Mouse (Mus musculus): ENCODE data around the gene Bptf. TPM values are rescaled to one million over a fixed set of nuclear protein-coding genes. Genes with fewer than 3 reads are reported as not detected.
A peak's percentile ranks its signal among the peaks of the same experiment; 100 is the strongest.
"Not testable (repeated sequence)": the region's sequence is repeated elsewhere in the genome, so short reads cannot be mapped to it uniquely, and the experiment has no call there.

Bptf gene
- total RNA-seq, 2 experiments from 2014 or later = 54.1 to 65.4 TPM

DNA sequence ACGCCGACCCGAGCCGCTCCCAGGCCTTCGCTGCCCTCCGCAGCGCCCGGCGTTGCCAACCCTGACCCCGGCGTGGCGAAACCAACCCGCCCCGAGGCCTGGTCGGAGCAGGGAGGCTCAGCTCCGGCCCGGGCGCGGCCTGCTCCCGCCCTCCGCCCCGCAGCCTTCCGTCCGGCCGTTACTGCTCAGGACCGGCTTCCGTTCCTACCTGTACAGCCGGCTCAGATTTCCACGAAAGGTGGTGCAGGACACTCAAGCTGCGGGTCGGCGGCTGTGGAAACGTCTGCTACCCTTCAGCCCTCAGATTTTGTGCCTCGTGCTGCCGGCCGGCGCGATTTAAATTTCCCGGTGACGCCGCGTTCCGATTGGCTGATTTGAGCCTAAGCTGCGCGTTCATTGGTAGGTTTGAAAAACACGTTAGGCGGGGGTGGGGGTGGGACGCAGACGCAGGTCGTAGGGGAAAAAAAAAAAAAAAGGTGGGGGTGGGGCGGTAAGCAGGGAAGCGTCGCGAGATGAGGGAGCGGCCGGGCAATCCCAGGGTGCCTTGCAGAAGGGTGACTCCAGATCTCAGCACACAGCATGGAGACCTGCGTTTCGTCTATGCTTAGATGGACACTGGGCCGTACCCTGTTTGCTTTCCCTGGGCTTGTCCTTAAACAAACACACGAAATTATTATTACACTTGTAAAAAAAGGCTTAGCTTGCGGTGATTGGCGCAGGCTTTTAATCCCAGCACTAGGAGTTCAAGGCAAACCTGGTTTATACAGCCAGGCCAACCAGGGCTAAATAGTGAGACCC lies 132.6 kb downstream of the Bptf start, which contains the start of gene Kpna2:
TSS of gene Kpna2 (minus strand) at position 391 of the 798 bp plus-strand sequence.
- peak; percentile 90 for ATAC-seq (replicated peaks; ENCODE audit: low FRiP score, poor library complexity, severe bottlenecking)

DNA sequence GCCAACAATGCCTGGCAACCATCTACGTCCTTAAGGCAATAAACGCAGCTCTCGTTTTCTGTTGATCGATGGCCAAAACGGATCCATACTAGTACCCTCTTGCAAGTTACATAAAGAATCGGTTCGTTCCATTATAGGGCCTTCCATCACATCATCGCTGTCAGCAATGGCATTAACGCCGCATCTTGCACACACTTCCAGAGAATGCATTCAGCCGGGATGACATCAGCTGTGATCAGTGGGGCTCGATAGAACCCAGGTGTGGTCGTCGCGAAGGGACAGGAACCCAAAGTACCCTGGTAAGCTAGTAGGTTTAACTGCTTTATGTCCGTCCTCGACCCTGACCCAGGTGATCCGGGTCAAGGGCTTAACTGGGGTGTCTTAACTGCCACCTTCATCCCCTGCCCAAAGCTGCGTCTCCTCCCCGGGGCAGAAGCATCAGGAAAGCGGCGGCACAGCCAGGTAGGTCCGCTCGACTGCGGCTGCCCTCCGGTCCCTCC lies 133.2 kb downstream of the Bptf start:
- ATAC-seq (replicated peaks; ENCODE audit: low FRiP score, poor library complexity, severe bottlenecking) = peak; percentile 26; the same call in 1 of the 2 replicates

DNA sequence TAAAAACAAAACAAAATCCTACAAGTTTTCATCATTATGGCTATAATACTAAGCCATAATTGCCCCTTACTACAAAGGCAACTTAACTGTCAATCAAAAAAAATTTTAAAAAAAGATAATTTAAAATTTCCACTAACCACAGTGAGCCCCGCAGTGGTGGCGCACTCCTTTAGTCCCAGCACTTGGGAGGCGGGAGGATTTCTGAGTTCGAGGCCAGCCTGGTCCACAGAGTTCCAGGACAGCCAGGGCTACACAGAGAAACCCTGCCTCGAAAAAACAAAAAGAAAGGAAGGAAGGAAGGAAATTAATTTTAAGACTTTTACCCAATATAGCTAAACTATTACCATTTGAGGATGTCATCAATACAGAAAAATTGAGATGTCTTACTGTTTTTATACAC lies 134.0 kb downstream of the Bptf start:
- no peak for ATAC-seq (replicated peaks; ENCODE audit: low FRiP score, poor library complexity, severe bottlenecking)

DNA sequence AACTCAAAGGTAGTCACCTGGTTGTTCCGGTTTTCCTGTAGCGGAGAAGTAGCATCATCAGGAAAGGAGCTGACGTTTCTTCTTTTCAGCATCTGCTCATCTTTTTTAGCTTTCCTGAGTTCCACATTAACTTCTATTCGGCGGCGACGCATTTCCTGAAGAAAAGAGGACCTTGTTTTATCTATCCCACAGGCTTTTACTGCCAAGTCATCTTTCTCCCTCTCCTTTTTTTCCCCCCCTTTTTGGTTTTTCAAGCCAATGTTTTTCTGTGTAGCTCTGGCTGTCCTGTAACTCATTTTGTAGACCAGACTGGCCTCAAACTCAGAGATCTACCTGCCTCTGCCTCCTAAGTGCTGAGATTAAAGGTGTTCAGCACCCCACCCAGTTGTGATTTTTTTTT lies 135.4 kb downstream of the Bptf start:
- ATAC-seq (replicated peaks; ENCODE audit: low FRiP score, poor library complexity, severe bottlenecking) = not testable (repeated sequence)

DNA sequence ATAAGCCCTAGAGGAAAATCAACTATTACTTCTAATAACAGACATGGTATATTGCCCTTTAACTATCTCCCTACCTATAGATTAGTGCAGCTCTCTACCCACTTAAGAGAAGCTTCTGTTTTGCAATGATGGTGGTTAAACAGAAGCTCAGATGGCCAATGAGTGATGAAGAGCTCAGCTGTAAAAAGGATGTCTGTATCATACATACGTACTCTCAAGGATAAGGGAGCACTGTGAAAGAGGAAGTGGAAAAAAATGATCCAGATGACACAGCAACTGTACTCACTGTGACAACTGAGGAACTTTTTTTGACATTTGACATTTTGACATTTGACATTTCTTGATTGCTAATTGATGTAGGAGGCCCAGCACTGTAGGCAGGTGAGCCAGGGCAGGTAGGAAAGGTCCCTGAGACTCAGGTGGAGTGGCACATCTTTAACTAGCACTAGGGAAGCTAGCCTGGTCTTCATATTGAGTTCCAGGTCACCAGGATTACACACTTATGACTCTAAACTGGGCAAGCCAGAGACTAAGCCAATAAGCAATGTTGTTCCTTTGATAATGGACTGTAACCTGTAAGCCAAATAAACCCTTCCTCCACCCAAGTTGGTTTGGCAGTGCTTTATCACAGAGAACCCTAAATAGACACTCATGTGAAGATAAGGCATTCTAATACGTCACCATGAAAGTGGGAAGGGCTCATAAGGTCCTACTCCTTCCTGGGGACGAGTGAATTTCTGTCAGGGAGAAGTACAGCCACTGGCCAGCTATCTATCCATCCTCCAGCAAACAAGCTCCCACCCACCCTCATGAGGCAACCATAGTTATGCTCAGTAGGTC lies 137.5 kb downstream of the Bptf start:
- ATAC-seq (replicated peaks; ENCODE audit: low FRiP score, poor library complexity, severe bottlenecking) = peak; percentile 44

DNA sequence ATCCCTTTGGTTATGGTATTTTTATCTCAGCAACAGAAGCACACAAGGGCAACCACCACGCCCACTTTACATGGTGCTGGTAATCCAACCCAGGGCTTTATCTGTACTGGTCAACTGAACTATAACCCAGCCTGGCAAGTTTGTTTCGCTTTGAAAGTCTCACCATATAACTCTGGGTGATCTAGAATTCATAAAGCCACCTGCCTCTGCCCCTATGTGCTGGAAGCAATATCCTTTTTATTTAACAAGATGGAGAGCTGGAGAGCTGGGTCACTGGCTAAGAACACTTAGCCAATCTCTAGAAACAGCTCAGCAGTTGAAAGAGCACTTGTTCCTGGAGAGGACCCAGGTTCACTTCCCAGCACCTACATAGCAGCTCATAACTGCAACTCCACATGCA lies 144.5 kb downstream of the Bptf start:
- ATAC-seq (replicated peaks; ENCODE audit: low FRiP score, poor library complexity, severe bottlenecking) = no peak

DNA sequence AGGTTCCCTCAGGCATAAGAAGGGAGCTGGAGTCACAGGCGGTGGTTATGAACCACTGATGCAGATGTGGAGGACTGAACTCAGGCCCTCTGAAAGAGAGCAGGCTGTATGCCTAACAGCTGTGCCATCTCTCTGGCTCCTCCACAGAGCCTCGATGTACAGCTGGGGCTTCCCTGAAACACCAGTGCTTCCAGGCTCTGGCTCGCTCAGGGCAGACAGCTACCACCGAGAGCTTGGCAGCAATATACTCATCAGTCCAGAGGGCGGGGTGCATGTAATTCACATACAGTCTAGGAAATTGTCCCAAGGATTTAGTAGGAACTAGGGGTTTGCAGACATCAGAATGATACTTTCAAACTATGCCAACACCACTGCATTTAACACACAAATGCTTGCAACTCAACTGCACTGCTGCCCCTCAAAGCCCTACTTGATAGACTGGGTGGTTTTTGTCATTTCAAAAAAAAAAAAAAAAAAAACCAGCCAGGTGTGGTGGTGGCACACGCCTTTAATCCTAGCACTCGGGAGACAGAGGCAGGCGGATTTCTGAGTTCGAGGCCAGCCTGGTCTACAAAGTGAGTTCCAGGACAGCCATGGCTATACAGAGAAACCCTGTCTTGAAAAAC lies 145.8 kb downstream of the Bptf start:
- ATAC-seq (replicated peaks; ENCODE audit: low FRiP score, poor library complexity, severe bottlenecking) = not testable (repeated sequence)

Other genes with a start within 250 kb of the Bptf start
- 7.9 and 9.2 TPM in 2 replicates for gene Smurf2, start 211.4 kb downstream of the Bptf start, total RNA-seq (2015; ENCODE audit: low replicate concordance)
- gene Smurf2, start 211.4 kb downstream of the Bptf start, total RNA-seq (2017; ENCODE audit: low replicate concordance) = 8.5 and 14.2 TPM in 2 replicates
- gene Kpna2, start 132.6 kb downstream of the Bptf start, total RNA-seq (2015; ENCODE audit: low replicate concordance) = 456 and 494 TPM in 2 replicates
- gene Kpna2, start 132.6 kb downstream of the Bptf start, total RNA-seq (2017; ENCODE audit: low replicate concordance) = 286 and 365 TPM in 2 replicates
- gene 1810010H24Rik, start 106.4 kb downstream of the Bptf start, total RNA-seq (2015; ENCODE audit: low replicate concordance) = 2.5 TPM in 1 of 2 replicates, not detected in the other
- gene 1810010H24Rik, start 106.4 kb downstream of the Bptf start, total RNA-seq (2017; ENCODE audit: low replicate concordance) = not detected in 2 replicates
- gene Nol11, start 57.3 kb upstream of the Bptf start, total RNA-seq (2015; ENCODE audit: low replicate concordance) = 8.6 and 10.9 TPM in 2 replicates
- 7.9 and 9.5 TPM in 2 replicates for gene Nol11, start 57.3 kb upstream of the Bptf start, total RNA-seq (2017; ENCODE audit: low replicate concordance)

Measured in erythroid progenitor cell, adult 5-6 weeks (primary cell).